Comparison of ENCODE assay signal across 12 mouse cellular contexts in genomic region chr9:117247311-117247980, GRCm38 (mm10).
DNase-seq lines count a peak whose midpoint lies in the region; ATAC-seq lines count a peak whose summit lies in the region.
"Had no signal": no experiment of that assay in that cellular context is flagged by ENCODE, and none has a peak within 500 bp of the region (broad histone marks: within the 10 kb centered on the region; RNA-seq: fewer than 3 reads in every experiment).

No protein-coding gene starts in this region.

- 26% methylated on average over 5 of the region's 5 CpGs for WGBS in liver, embryonic 11.5 days
- WGBS in embryonic facial prominence, embryonic 15.5 days, result 10% methylated on average over 5 of the region's 5 CpGs
- WGBS in hindbrain, embryonic 12.5 days, result 41% methylated on average over 5 of the region's 5 CpGs
- WGBS in liver, embryonic 13.5 days (ENCODE audit: insufficient replicate concordance), result 19% methylated on average over 5 of the region's 5 CpGs

- no peak for ATAC-seq in liver, embryonic 11.5 days (replicated peaks; ENCODE audit: low FRiP score)
- ATAC-seq in embryonic facial prominence, embryonic 15.5 days (ENCODE audit: insufficient number of reproducible peaks, low FRiP score, low TSS enrichment, low read depth), result no peak
- no peak for ATAC-seq in hindbrain, embryonic 12.5 days (ENCODE audit: low FRiP score)
- peak; percentile 10; the same call in 1 of the 2 replicates for ATAC-seq in liver, embryonic 13.5 days (ENCODE audit: low read depth)

- DNase-seq in liver, embryonic 11.5 days (ENCODE audit: low spot score), result no peak
- no peak for DNase-seq in liver
- no peak for DNase-seq in liver, embryonic 13.5 days
- DNase-seq in cerebellum, adult 9-11 months, result no peak
- no peak for DNase-seq in left cerebral cortex, adult 8-10 months (ENCODE audit: low spot score in 2 of 2)
- DNase-seq: right cerebral cortex, postnatal 25 days; thymus, postnatal 4 days had no signal

- H3K9me3 ChIP-seq in liver, embryonic 11.5 days (ENCODE audit: control insufficient read depth, low read length), result no peaks in the 10 kb centered on the region
- no peaks in the 10 kb centered on the region for H3K9me3 ChIP-seq in embryonic facial prominence, embryonic 15.5 days (replicated peaks)
- no peaks in the 10 kb centered on the region for H3K9me3 ChIP-seq in hindbrain, embryonic 12.5 days (replicated peaks)
- no peaks in the 10 kb centered on the region for H3K9me3 ChIP-seq in liver, embryonic 13.5 days (replicated peaks)
- H3K9me3 ChIP-seq: midbrain, embryonic 12.5 days had no signal

- peak overlapping the region; percentile 8 for H3K27ac ChIP-seq in liver, embryonic 11.5 days (ENCODE audit: low read depth, low read length)
- peak overlapping the region; percentile 76 for H3K27ac ChIP-seq in embryonic facial prominence, embryonic 15.5 days (replicated peaks)
- 0 out of 2 replicates have a peak overlapping the region, but pooled peaks have one; percentile 23 for H3K27ac ChIP-seq in hindbrain, embryonic 12.5 days
- H3K27ac ChIP-seq in liver, embryonic 13.5 days, result no peak overlapping the region; the same call in 1 of the 2 replicates
- H3K27ac ChIP-seq: midbrain, embryonic 12.5 days had no signal

- no peaks in the 10 kb centered on the region for H3K27me3 ChIP-seq in liver, embryonic 11.5 days (replicated peaks; ENCODE audit: control insufficient read depth, insufficient read depth, low read length)
- H3K27me3 ChIP-seq in embryonic facial prominence, embryonic 15.5 days, result no peaks in the 10 kb centered on the region
- no peaks in the 10 kb centered on the region for H3K27me3 ChIP-seq in hindbrain, embryonic 12.5 days
- no peaks in the 10 kb centered on the region for H3K27me3 ChIP-seq in liver, embryonic 13.5 days

- no peak overlapping the region for H3K4me3 ChIP-seq in liver, embryonic 11.5 days (ENCODE audit: low read depth, low read length)
- H3K4me3 ChIP-seq in embryonic facial prominence, embryonic 15.5 days (replicated peaks), result peak overlapping the region; percentile 11; the same call in 1 of the 2 replicates
- no peak overlapping the region for H3K4me3 ChIP-seq in hindbrain, embryonic 12.5 days
- no peak overlapping the region for H3K4me3 ChIP-seq in liver, embryonic 13.5 days (replicated peaks)
- H3K4me3 ChIP-seq: erythroblast, embryonic 14.5 days; midbrain, embryonic 12.5 days had no signal

- H3K4me1 ChIP-seq in liver, embryonic 11.5 days (replicated peaks; ENCODE audit: control insufficient read depth, insufficient read depth, low read length), result peaks cover 6% of the 10 kb centered on the region; the same call in 1 of the 2 replicates
- peaks cover 35% of the 10 kb centered on the region for H3K4me1 ChIP-seq in embryonic facial prominence, embryonic 15.5 days
- peaks cover 23% of the 10 kb centered on the region for H3K4me1 ChIP-seq in hindbrain, embryonic 12.5 days
- peaks cover 12% of the 10 kb centered on the region for H3K4me1 ChIP-seq in liver, embryonic 13.5 days (replicated peaks)

- no peaks in the 10 kb centered on the region for H3K36me3 ChIP-seq in liver, embryonic 11.5 days (ENCODE audit: control insufficient read depth, insufficient read depth, low read length)
- no peaks in the 10 kb centered on the region for H3K36me3 ChIP-seq in embryonic facial prominence, embryonic 15.5 days
- H3K36me3 ChIP-seq in hindbrain, embryonic 12.5 days, result no peaks in the 10 kb centered on the region
- no peaks in the 10 kb centered on the region for H3K36me3 ChIP-seq in liver, embryonic 13.5 days
- H3K36me3 ChIP-seq: G1E; midbrain, embryonic 12.5 days had no signal

- no peak overlapping the region; the same call in 1 of the 2 replicates for H3K4me2 ChIP-seq in liver, embryonic 11.5 days
- H3K4me2 ChIP-seq in embryonic facial prominence, embryonic 15.5 days (replicated peaks), result peak overlapping the region; percentile 37
- peak overlapping the region; percentile 30; the same call in 1 of the 2 replicates for H3K4me2 ChIP-seq in hindbrain, embryonic 12.5 days (replicated peaks)
- H3K4me2 ChIP-seq in liver, embryonic 13.5 days, result 0 out of 2 replicates have a peak overlapping the region, but pooled peaks have one; percentile 10
- H3K4me2 ChIP-seq: midbrain, embryonic 12.5 days had no signal

- H3K9ac ChIP-seq in liver, embryonic 11.5 days (ENCODE audit: low read depth, low read length), result no peak overlapping the region
- H3K9ac ChIP-seq in embryonic facial prominence, embryonic 15.5 days, result peak overlapping the region; percentile 7; the same call in 1 of the 2 replicates
- no peak overlapping the region for H3K9ac ChIP-seq in hindbrain, embryonic 12.5 days
- H3K9ac ChIP-seq in liver, embryonic 13.5 days, result no peak overlapping the region
- H3K9ac ChIP-seq: midbrain, embryonic 12.5 days had no signal
